Mouse (Mus musculus) spleen, postnatal 0 days (tissue): Measurements from ENCODE around the gene C130079G13Rik. TPM values are rescaled to one million over a fixed set of nuclear protein-coding genes. Genes with fewer than 3 reads are reported as not detected.

ENCODE experiments used
- polyA plus RNA-seq: library from polyadenylated mRNA; unstranded; fragments of >200 nt; fragmentation: Nextera tagmentation; extraction: Ambion mirVana; gene quantifications from 2 replicates; pipeline ENCODE4 v1.2.1, GENCODE M21; 2015

The C130079G13Rik gene
- polyA plus RNA-seq: not detected in 2 replicates

GRCm38 (mm10) chr3:59924914-59925313 lies at the start of gene C130079G13Rik:
TSS of gene C130079G13Rik (plus strand) at chr3:59925214.

Other genes starting within 250 kb of the C130079G13Rik start
- gene Gm5538, start 195.4 kb upstream of the C130079G13Rik start, polyA plus RNA-seq: not detected in 2 replicates
- not detected in 2 replicates for gene Gm8298, start 64.2 kb upstream of the C130079G13Rik start, polyA plus RNA-seq
- not detected in 2 replicates for gene Aadacl2, start 81.5 kb downstream of the C130079G13Rik start, polyA plus RNA-seq
- gene Aadac, start 100.5 kb downstream of the C130079G13Rik start, polyA plus RNA-seq: 0.19 and 0.22 TPM in 2 replicates
- gene Sucnr1, start 156.7 kb downstream of the C130079G13Rik start, polyA plus RNA-seq: 0.61 and 1.2 TPM in 2 replicates